Mouse (Mus musculus) kidney, embryonic 14.5 days (tissue): ENCODE data around the gene Cse1l. TPM values are rescaled to one million over a fixed set of nuclear protein-coding genes. Genes with fewer than 3 reads are reported as not detected.

Experiments used
- ATAC-seq: fragments of 200-750 bp; cut with Nextera tagmentation; 2 replicates; pipeline ENCODE4 v1.8.0; 2017; ENCODE audit warnings: moderate number of reproducible peaks, mild to moderate bottlenecking, moderate TSS enrichment, moderate library complexity; ENCODE audit not compliant: low FRiP score, low TSS enrichment
- H3K27ac ChIP-seq: fragments of 300-500 bp; sonication (generic); 2 replicates; pipeline ENCODE4 v1.5.1; 2014; ENCODE audit warnings: low read depth, mild to moderate bottlenecking, low read length, moderate library complexity, mixed read lengths
- H3K27me3 ChIP-seq: fragments of 300-500 bp; sonication (generic); 2 replicates; pipeline ENCODE4 v1.6.1; 2014; ENCODE audit warnings: mild to moderate bottlenecking, low read length; ENCODE audit not compliant: control insufficient read depth, insufficient read depth
- H3K36me3 ChIP-seq: fragments of 300-500 bp; sonication (generic); 2 replicates; pipeline ENCODE4 v1.6.1; 2014; ENCODE audit warnings: low read length, mixed read lengths; ENCODE audit not compliant: control insufficient read depth, insufficient read depth
- H3K4me1 ChIP-seq: fragments of 300-500 bp; sonication (generic); 2 replicates; pipeline ENCODE4 v1.6.1; 2014; ENCODE audit warnings: low read length, mixed read lengths; ENCODE audit not compliant: control insufficient read depth, insufficient read depth
- H3K4me2 ChIP-seq: fragments of 300-500 bp; sonication (generic); replicated peaks from 2 replicates; pipeline ENCODE4 v1.6.1; 2014; ENCODE audit warnings: low read depth, mild to moderate bottlenecking, low read length
- H3K4me3 ChIP-seq: fragments of 300-500 bp; sonication (generic); 2 replicates; pipeline ENCODE4 v1.5.1; 2014; ENCODE audit warnings: mild to moderate bottlenecking, low read length
- H3K9ac ChIP-seq: fragments of 300-500 bp; sonication (generic); 2 replicates; pipeline ENCODE4 v1.6.1; 2014; ENCODE audit warnings: low read depth, mild to moderate bottlenecking, low read length, moderate library complexity
- H3K9me3 ChIP-seq: fragments of 300-500 bp; sonication (generic); 2 replicates; pipeline ENCODE4 v1.6.1; 2016; ENCODE audit warnings: low read length; ENCODE audit not compliant: control insufficient read depth
- WGBS: fragments of 180-500 bp; shearing (Covaris S2); extraction: QIAGEN DNeasy Blood & Tissue Kit; methylation state at CpG from one replicate; pipeline ENCODE4 v1.1.7; 2014; 5-methylcytosine and 5-hydroxymethylcytosine counted together
- polyA plus RNA-seq: library from polyadenylated mRNA; unstranded; fragments of >200 nt; fragmentation: Nextera tagmentation; extraction: Ambion mirVana; gene quantifications from 2 replicates; pipeline ENCODE4 v1.2.1, GENCODE M21; 2014

Cse1l gene
- polyA plus RNA-seq, 1 experiment from 2014 or later = 187 TPM

GRCm38 (mm10) chr2:166875561-166875960, 30.3 kb upstream of the Cse1l start:
- H3K36me3 ChIP-seq = peaks cover 23% of the 10 kb centered on the region
- H3K27ac ChIP-seq = no peak overlapping the region

GRCm38 (mm10) chr2:166876331-166876730, 29.5 kb upstream of the Cse1l start:
- no peak for ATAC-seq
- H3K4me3 ChIP-seq = no peak overlapping the region
- WGBS = 77% methylated on average over 10 of the region's 10 CpGs
- H3K27ac ChIP-seq = no peak overlapping the region
- peaks cover 25% of the 10 kb centered on the region for H3K36me3 ChIP-seq
- no peak overlapping the region for H3K9ac ChIP-seq
- H3K9me3 ChIP-seq = no peaks in the 10 kb centered on the region
- H3K4me2 ChIP-seq = no peak overlapping the region
- H3K27me3 ChIP-seq = no peaks in the 10 kb centered on the region
- no peaks in the 10 kb centered on the region for H3K4me1 ChIP-seq

More at GRCm38 (mm10) chr2:166875561-166875960, 30.3 kb upstream of the Cse1l start:
- Histone ChIP-seq H3K4me3 (no peak overlapping the region), H3K9ac (no peak overlapping the region), H3K4me2 (no peak overlapping the region), H3K4me1 (no peaks in the 10 kb centered on the region), H3K27me3 (no peaks in the 10 kb centered on the region), H3K9me3 (no peaks in the 10 kb centered on the region)
- no peak for ATAC-seq
- WGBS = 88% methylated on average over 6 of the region's 6 CpGs

GRCm38 (mm10) chr2:166885066-166885465, 20.8 kb upstream of the Cse1l start:
- H3K4me1 ChIP-seq = no peaks in the 10 kb centered on the region
- H3K4me2 ChIP-seq = no peak overlapping the region
- no peaks in the 10 kb centered on the region for H3K9me3 ChIP-seq
- H3K36me3 ChIP-seq = peaks cover 9% of the 10 kb centered on the region
- no peak for ATAC-seq
- no peak overlapping the region for H3K27ac ChIP-seq
- no peak overlapping the region for H3K9ac ChIP-seq
- 92% methylated on average over 7 of the region's 7 CpGs for WGBS
- H3K27me3 ChIP-seq = no peaks in the 10 kb centered on the region
- no peak overlapping the region for H3K4me3 ChIP-seq

DNA sequence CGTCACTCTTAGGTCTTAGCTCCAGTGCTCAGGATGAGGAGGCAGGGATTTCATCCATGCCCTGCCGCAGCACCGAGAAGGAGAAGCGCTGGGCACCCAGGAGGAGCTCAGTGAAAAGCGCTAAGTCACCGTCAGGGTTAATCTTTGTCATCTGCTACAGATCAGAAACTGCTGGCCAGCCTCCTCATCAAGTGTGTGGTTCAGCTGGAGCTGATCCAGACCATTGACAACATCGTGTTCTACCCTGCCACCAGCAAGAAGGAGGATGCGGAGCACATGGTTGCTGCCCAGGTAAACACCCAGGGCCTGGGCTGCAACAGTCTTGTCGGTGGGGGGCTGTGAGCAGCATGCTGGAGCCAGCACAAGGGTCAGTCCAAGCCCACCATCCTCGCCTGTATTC, 20.2 kb upstream of the Cse1l start:
- H3K4me2 ChIP-seq = no peak overlapping the region
- H3K4me3 ChIP-seq = no peak overlapping the region
- H3K9me3 ChIP-seq = no peaks in the 10 kb centered on the region
- H3K27ac ChIP-seq = no peak overlapping the region
- H3K27me3 ChIP-seq = no peaks in the 10 kb centered on the region
- WGBS = 78% methylated on average over 10 of the region's 10 CpGs
- ATAC-seq = no peak
- no peaks in the 10 kb centered on the region for H3K4me1 ChIP-seq
- no peak overlapping the region for H3K9ac ChIP-seq
- peaks cover 14% of the 10 kb centered on the region for H3K36me3 ChIP-seq

DNA sequence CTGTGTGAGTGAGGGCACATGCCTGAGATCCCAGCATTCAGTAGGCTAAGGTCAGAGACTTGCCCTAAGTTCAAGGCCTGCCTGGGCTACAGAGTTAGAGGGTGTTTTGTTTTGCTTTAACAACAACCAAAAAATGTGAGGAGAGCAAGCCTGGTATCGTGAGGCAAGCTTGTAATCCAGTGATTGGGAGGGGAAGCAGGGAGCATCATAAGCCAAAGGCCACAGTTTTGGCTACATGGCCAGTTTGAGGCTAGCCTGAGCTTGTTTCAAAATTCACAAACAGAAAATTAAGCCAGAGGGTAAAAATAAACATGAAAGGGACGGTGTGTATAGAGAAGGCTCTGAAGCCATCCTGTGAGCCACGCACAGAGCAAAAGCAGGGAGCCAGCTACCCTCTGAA, 19.6 kb upstream of the Cse1l start:
- H3K27ac ChIP-seq = no peak overlapping the region
- WGBS = 85% methylated on average over 3 of the region's 3 CpGs
- H3K9ac ChIP-seq = no peak overlapping the region
- no peak for ATAC-seq
- H3K9me3 ChIP-seq = no peaks in the 10 kb centered on the region
- no peaks in the 10 kb centered on the region for H3K4me1 ChIP-seq
- H3K36me3 ChIP-seq = peaks cover 15% of the 10 kb centered on the region
- no peak overlapping the region for H3K4me2 ChIP-seq
- no peaks in the 10 kb centered on the region for H3K27me3 ChIP-seq
- H3K4me3 ChIP-seq = no peak overlapping the region

- no peaks in the 10 kb centered on the region for H3K4me1 ChIP-seq
- no peak overlapping the region for H3K4me3 ChIP-seq
- H3K9me3 ChIP-seq = no peaks in the 10 kb centered on the region
- peaks cover 24% of the 10 kb centered on the region for H3K36me3 ChIP-seq
- H3K27ac ChIP-seq = no peak overlapping the region
- no peak for ATAC-seq
- WGBS = 41% methylated on average over 11 of the region's 11 CpGs
- no peaks in the 10 kb centered on the region for H3K27me3 ChIP-seq
- H3K4me2 ChIP-seq = no peak overlapping the region
- H3K9ac ChIP-seq = no peak overlapping the region
Measured at GRCm38 (mm10) chr2:166887816-166888215, 18.0 kb upstream of the Cse1l start.

- Histone ChIP-seq H3K27ac (no peak overlapping the region), H3K9me3 (no peaks in the 10 kb centered on the region), H3K27me3 (no peaks in the 10 kb centered on the region), H3K4me2 (no peak overlapping the region), H3K4me3 (no peak overlapping the region), H3K4me1 (no peaks in the 10 kb centered on the region), H3K36me3 (peaks cover 34% of the 10 kb centered on the region), H3K9ac (no peak overlapping the region)
- no peak for ATAC-seq
- WGBS = 79% methylated on average over 9 of the region's 9 CpGs
Measured at GRCm38 (mm10) chr2:166891366-166891880, 14.4 kb upstream of the Cse1l start.

- 92% methylated on average over 8 of the region's 8 CpGs for WGBS
- Histone ChIP-seq H3K36me3 (peaks cover 34% of the 10 kb centered on the region), H3K27ac (no peak overlapping the region), H3K4me1 (no peaks in the 10 kb centered on the region), H3K4me2 (no peak overlapping the region), H3K9ac (no peak overlapping the region), H3K27me3 (no peaks in the 10 kb centered on the region), H3K9me3 (no peaks in the 10 kb centered on the region), H3K4me3 (no peak overlapping the region)
- no peak for ATAC-seq
Measured at GRCm38 (mm10) chr2:166892158-166892680, 13.6 kb upstream of the Cse1l start.

DNA sequence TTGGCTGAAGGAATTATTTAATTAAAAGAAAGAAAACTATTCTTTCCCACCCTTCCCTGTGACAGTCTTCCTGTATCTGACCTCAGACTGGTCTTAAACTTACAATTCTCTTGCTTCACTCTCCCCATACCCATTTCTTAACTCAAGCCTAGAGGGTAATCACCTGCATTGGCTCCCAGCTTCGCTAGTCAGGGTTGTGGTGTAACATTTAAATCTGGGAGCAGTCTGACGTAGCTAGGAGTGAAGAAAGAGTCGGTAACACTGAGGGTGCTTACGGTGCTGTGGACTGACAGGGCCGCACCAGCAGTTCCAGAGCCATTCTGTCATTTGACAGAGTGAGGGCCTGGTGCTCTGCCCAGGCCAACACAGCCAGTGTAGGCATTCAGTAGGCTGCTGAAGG, 12.8 kb upstream of the Cse1l start:
- Histone ChIP-seq H3K36me3 (peaks cover 34% of the 10 kb centered on the region), H3K27ac (no peak overlapping the region), H3K4me1 (no peaks in the 10 kb centered on the region), H3K9ac (no peak overlapping the region), H3K9me3 (no peaks in the 10 kb centered on the region), H3K4me2 (no peak overlapping the region), H3K27me3 (no peaks in the 10 kb centered on the region), H3K4me3 (no peak overlapping the region)
- no peak for ATAC-seq
- WGBS = 97% methylated on average over 5 of the region's 5 CpGs
